Mouse (Mus musculus) left cerebral cortex, postnatal 4 days (tissue): ENCODE results near the gene Bod1l. TPM values are rescaled to one million over a fixed set of nuclear protein-coding genes. Genes with fewer than 3 reads are reported as not detected.

Experiments used
- DNase-seq: peaks from one replicate; pipeline ENCODE4 v3.0.0-alpha.2; 2022
- intact Hi-C: fragments of 180-260 bp; cut with DNase I; formaldehyde crosslinking; loops from one replicate; pipeline ENCODE4 v1.15.1; 2025
- microRNA-seq: library from miRNA; unstranded; fragments of <30 nt; microRNA quantifications from one replicate; pipeline ENCODE4 v1.2.0, GENCODE M21; 2022
- total RNA-seq, 2 experiments: library from RNA; stranded (reverse); gene quantifications; 2 replicates each; pipeline ENCODE4 v1.2.3; 2021

The Bod1l gene
- total RNA-seq, 2 experiments from 2014 or later: 32.0 to 32.2 TPM

DNA sequence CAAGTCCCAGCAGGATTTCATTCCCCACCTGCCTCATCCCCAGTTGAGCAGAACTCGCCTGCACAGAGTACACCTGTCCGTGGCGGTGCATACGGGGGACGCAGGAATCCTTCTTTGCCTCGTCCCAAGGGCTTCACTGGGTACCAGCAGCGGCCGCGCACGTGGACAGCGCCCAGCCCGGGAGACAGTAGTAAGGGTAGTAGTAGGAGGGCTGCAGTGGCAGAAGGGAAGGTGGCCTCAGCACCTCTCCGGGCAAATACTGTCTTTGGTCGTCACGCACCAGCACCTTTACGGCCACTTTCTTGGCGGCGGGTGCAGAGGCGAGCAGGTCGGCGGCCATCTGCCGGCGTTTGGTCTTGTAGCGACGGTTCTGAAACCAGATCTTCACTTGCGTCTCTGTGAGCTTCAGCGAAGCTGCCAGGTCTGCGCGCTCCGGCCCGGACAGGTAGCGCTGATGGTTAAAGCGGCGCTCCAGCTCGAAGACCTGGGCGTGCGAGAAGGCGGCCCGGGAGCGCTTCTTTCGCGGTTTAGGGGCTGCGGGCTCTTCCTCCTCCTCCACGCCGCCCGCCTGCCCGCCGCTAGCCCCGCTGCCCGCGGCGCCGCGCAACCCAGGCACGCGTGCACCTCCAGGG is 82.5 kb downstream of the Bod1l start:
- intact Hi-C loops: loop anchor here (10.0 kb wide), 1 partner anchor 1927 kb away; no protein-coding TSS in a partner anchor
- DNase-seq: no peak

DNA sequence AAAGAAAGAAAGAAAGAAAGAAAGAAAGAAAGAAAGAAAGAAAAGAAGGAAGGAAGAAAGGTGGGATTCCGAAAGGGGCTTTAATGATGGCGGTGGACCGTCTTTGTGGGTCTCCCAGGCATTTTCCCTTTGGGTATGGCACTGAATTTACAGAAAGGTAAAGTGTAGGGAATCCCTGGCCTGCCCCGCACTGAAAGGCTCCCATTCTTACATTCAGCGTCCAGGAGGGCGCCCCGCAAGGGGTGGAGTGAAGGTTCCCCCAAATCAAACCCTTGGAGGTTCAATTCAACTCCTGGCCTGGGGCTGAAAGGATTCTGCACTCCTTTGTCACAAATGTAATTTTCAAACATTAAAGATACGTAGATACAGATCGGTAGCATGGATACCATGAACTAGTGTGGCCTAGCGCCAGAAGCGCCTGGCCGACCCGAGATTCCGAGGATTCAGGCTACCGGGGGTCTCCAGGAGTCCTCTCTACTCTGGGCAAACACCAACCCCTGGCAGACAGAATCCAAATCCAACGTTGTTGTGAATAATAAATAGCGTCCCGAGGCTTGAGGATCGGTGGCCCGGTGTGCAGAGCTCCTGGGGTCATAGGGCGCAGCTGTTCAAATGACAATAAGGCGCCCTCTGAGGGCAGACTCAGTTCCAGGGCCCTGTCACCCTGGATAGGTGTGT is 83.1 kb downstream of the Bod1l start:
- intact Hi-C loops: loop anchor here (10.0 kb wide), 1 partner anchor 1926 kb away; no protein-coding TSS in a partner anchor
- DNase-seq: no peak

DNA sequence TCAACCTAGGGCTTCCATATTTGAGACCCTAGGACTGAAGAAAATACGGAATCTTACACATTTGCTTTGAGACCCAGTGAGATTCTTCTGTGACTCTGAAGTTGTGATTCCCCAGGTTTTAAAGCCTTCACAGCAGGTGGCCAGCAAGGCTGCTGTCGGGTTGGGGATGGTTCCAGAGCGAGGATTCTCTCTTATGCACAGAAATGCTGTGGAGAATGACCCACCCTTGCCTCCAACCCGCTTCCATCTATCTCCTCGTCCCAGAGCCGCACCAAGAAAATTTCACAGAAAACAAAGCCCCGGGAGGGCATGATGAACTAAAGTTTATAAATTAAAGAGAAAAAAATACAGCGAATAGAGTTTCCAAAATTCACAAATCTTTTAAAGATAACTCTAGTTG is 84.0 kb downstream of the Bod1l start:
- DNase-seq: no peak
- intact Hi-C loops: loop anchor here (10.0 kb wide), 1 partner anchor 1925 kb away; no protein-coding TSS in a partner anchor

DNA sequence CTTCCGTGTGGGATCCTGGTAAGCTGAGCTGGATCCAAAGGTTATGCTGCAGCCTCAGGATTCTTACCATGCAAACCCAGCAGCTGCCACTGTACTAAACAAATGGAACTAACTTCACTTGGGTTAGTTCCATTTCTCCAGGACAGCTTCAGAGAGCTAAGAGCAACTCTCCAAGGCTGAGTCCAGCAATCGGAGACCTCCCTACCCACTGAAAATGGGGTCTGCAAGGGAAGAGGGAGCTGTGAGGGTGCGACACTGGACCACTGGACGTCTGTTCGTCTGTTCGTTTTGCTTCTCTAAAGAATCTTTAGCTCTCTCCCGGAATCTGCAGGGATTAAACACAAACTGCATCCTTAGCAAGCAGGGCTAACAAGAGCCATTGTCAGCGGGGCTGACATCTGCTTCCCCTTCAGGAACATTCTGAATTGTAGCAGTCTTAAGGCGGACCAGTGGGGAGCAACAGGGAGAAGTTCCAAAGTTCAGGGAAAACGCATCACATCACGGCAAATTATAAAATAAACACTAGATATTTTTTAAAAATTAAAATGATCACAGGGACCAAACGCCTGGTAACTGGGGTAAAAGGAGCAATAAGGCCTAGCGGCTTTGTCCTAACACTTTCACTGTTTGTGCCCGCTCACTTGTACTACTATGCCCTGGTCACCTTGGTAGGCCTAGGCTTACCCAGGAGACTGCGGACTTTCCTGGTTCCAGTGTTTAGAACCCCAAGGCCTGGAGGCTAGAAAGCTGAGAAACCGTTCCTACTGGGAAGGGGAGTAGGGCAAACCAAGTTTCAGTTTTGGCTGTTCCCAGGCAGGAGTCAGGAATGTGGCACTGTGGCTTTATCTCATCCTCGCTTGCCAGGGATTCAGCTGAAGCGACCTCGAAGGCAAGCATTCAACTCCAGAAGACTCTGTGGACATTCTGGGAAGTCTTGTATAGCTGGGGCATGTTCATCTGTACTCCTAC is 85.2 kb downstream of the Bod1l start:
- no peak for DNase-seq
- intact Hi-C loops: no loop called here

DNA sequence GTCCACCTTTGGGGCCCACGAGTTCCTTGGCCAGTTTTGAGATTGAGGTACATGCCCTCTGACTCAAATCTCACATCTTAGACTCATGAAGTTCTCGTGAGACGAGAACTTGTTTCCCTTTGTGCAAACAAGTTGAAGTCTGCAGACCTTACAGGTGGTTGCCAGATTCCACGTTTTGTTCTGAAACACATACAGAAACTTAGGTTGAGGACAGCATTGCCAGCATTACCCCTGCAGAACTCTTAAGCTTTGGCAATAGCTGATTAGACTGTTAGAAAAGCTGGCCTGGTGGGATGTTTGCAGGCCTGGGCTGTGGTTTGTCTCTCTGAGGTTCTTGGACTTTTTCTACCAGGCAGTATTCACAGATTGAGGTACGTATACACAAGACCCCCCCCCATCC is 86.8 kb downstream of the Bod1l start:
- no peak for DNase-seq
- intact Hi-C loops: no loop called here

DNA sequence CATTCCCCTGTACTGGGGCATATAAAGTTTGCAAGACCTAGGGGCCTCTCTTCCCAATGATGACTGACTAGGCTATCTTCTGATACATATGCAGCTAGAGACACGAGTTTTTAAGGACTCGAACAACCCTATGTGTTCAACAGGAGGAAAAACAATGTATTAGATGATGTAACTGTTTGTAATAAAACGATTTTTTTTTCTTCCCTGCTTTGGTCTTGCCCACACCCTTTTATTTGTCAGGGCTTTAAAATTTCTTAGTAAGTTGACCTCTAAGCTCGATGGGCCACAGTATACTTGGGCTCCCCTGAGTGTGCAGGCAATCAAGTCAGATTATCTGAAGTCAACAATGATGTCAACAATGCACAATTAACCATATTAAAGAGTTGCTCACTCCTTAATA is 87.7 kb downstream of the Bod1l start:
- no peak for DNase-seq
- intact Hi-C loops: no loop called here

DNA sequence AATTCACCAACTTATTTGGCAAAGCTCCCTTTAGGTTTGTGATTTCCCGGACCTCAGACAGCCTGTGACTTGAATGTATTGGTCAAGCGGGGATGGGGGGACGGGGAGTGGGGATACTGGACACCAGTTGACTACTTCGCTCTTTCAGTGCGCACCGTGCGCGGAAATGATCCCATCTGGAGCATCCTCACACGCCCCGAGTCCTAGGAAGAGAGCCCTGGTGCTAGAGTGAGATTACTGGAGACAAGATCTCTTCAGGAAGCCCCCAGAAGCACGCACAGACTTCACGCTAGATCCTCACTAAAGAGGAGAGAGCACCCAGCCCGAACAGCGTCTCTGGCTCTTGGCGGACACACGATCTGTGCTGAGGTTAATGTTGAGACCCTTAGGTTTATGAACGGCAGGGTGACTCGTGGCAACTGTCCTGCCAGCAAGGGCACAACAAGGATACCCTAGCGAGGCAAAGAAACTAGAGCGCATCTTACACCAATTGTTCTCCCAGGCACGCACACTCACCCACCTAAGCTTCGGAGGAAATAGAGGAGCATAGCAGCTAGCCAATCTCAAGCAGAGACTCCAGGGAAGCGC is 88.6 kb downstream of the Bod1l start:
- no peak for DNase-seq
- intact Hi-C loops: no loop called here

DNA sequence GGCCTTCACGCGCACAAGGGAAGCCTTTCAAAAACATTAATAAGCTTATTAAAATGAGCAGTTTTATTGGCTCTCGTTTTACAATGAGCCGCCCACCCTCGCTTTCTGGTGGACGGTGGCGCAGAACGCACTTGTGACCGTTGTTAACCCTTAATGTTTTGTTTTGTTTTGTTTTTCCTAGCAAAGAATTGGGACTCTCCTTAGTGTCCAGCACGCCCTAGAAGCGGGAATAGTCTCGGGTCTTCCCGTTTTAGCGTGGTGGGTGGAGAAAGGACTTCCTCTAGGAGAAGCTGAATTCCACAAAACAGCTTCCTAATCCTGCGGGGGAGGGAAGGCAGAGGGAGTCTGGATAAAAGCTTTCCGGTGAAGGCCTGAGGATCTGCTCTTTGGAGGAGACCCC is 89.3 kb downstream of the Bod1l start:
- DNase-seq: no peak
- intact Hi-C loops: no loop called here

DNA sequence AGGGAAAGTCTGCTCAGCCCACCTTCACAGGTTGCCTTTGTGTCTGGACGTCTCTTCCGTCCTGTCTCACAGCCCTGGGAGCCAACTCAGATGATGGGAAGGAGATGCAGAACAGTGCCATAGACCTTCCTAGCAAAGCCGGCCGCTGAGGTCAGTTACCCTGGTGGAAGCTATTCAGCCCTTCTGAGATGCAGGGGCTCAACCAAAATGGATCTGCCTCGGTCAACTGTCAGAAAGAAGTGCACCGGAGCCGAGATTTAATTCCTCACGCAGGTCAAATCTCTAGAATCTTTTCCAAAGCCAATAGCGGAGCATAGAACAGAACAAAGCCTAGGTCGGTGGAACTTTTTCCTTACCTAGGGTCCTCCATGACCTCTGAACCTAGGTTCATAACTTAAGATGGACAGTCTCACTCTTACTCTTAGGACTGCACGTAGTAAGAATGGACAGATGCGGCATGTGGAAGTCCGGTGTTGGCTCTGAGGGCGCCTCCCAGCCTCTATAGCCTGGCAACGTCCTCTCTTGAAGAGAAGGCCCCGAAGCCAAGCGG is 89.8 kb downstream of the Bod1l start:
- no peak for DNase-seq
- intact Hi-C loops: no loop called here

DNA sequence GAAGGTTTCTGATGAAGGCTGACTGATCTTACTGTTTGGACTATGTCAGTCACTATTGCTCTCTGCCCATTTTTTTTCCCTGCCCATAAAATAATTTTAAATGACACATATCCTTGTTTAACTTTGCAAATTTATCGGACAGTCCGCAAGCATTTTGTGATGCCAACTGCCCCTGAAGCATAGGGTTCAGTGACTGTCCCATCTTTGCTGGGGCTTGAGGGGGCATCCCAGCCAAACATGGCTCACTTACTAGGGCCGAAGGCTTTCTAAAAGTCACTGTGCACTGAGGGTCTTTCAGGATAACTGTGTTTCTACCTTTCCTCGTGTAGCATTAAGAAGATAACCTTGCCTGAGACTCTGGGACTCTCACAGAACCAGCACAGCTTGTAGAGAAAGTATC is 91.4 kb downstream of the Bod1l start:
- intact Hi-C loops: no loop called here
- DNase-seq: no peak

DNA sequence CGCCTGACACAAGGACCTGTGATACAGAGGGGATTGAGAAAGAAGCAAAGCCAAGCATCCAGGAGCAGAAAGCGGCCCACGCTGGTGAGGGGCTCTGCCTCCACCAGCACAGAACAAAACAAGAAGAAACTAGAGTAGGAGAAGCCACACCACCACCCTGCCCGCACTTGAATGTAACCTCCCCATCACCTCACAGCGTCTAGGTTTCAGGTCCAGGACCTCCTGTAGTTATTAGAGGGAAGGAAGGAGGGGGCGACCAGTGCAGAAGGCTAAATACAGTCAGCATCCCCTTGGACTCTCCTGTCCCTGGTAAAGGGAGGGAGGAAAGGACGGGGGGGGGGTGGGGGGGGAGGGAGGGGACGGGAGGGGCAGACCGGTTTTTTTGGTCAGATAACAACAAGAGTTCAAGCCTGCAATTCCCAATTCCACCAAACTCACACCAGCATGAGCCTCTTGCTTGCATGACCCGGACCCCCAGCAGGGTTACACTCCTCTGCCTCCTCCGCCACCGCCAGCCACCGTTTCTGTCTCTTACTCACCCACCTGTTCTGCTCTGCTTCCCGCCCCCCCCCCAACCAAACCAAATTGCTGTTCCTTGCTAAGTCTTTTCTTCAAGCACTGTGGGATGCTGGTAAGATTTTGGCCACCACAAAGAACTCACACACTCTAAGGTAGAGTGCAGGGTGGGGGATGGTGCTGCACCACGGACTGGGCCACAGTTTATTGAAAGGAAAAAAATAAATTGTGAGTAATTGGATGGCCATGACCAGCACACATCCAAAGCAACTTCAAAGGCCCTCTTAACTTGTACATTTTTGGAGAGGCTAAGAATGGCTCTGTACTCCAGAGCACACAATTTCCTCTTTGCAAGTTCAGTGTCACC is 99.0 kb downstream of the Bod1l start:
- intact Hi-C loops: no loop called here

DNA sequence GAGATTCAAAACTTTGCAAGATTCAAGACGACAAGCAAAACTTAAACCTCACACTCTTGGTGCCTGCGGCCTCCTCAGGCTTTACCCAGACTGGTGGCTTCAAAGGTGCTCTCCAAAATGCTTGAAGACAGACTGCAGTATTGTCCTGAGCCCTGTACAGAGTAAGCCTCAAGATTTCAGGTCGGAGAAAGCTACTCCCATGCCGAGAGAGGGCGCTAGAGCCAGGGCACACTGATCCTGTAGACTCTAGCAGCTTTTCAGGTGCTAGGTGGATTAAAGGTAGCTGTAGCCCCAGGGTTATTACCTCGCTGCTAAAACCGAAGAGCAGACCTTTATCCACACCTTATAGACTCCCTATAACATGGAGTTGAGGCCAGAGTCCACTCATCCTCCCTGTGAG is 99.9 kb downstream of the Bod1l start:
- DNase-seq: no peak
- intact Hi-C loops: no loop called here

More for the DNA sequence above, 99.0 kb downstream of the Bod1l start:
- no peak for DNase-seq

DNA sequence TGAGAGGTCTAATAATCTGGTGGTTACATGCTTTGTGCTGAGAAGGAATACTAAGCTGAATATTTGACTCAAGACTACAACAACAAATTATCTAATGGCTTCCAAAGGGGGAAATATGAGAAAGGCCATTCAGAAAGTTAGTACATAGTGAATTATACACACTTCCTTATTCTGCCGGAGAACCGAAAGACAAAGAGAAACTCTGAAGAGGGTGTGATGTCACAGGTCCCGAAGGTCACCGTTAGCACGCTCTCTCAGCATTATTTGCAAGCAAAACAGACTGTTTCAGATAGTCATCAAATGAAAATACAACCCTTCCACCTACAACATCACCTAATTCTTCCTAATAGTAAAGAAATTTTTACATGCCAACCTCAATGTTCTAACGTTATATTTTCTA is 105.3 kb downstream of the Bod1l start:
- intact Hi-C loops: no loop called here
- DNase-seq: no peak

Small RNA genes within 50 kb of the gene (microRNA-seq; reads per million reads assigned to microRNA genes)
- not detected for gene Mir6414

Other genes with a start within 250 kb of the Bod1l start
- 10 to 100 TPM; 40.2 to 42.3 TPM for gene Rab28, start 136.2 kb downstream of the Bod1l start, total RNA-seq
- gene Nkx3-2, start 79.8 kb downstream of the Bod1l start, total RNA-seq: not detected
- not detected for gene Gm16223, start 223.6 kb upstream of the Bod1l start, total RNA-seq